In the genomic region with DNA sequence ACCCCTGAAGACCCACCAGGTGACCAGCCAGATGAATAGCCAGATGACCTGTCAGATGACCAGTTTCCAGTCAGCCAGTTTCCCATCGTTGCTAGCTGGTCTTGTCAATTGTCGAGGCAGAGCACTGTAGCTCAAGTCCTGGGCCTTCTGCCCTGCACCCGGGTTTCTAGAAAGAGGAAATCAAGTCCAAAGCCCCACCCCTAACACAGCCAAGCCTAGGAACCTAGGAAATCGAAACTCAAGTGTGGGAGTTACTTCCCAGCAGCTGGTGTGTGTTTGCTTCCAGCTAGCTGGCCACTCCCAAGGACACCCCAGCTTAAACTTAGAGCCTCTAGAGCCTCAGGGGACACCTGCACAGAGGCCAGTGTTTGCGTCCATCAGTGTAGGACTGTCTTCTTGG, we compare ENCODE assay signal across 13 mouse cellular contexts. TPM values are rescaled to one million over a fixed set of nuclear protein-coding genes. Genes with fewer than 3 reads are reported as not detected.
DNase-seq lines count a peak whose midpoint lies in the region; ATAC-seq lines count a peak whose summit lies in the region.
"Had no signal": no experiment of that assay in that cellular context is flagged by ENCODE, and none has a peak within 500 bp of the region (broad histone marks: within the 10 kb centered on the region; RNA-seq: fewer than 3 reads in every experiment).

A gene (minus strand): TSS at position 166 of the 400 bp plus-strand sequence.

- H3K27me3 ChIP-seq in heart, embryonic 11.5 days (ENCODE audit: control insufficient read depth, insufficient read depth, low read length) = no peaks in the 10 kb centered on the region; the same call in 1 of the 2 replicates

- peaks cover 50% of the 10 kb centered on the region for H3K79me2 ChIP-seq in macrophage (ENCODE audit: inconsistent target)

- H3K9ac ChIP-seq in heart, embryonic 11.5 days (ENCODE audit: low read depth, low read length) = no peak within 1 kb of the TSS
- H3K9ac ChIP-seq: limb, embryonic 12.5 days; neural tube, embryonic 13.5 days had no signal

- peak; percentile 26 for DNase-seq in heart, adult 8-10 months (ENCODE audit: low spot score)
- peak; percentile 11 to 38 for DNase-seq in spleen, postnatal 36 days (ENCODE audit: low spot score in 2 of 2)
- no peak for DNase-seq in spleen, postnatal 14 days (ENCODE audit: low spot score in 2 of 2)
- no peak for DNase-seq in layer of hippocampus, adult 11-12 months (ENCODE audit: low spot score)
- DNase-seq in urinary bladder, postnatal 10 days (ENCODE audit: low spot score) = no peak
- no peak for DNase-seq in frontal cortex, postnatal 36 days (ENCODE audit: low spot score in 2 of 2)
- DNase-seq: cerebellum, adult 11 months; thymus, postnatal 36 days had no signal

- H3K27ac ChIP-seq in heart, embryonic 11.5 days (ENCODE audit: low read depth, low read length) = no peak within 1 kb of the TSS
- peak within 1 kb of the TSS; percentile 88 for H3K27ac ChIP-seq in macrophage
- H3K27ac ChIP-seq: limb, embryonic 12.5 days; neural tube, embryonic 13.5 days had no signal

- H3K9me3 ChIP-seq in heart, embryonic 11.5 days (replicated peaks; ENCODE audit: control insufficient read depth, low read length) = no peaks in the 10 kb centered on the region
- H3K9me3 ChIP-seq: limb, embryonic 12.5 days; neural tube, embryonic 13.5 days had no signal

- no peak for ATAC-seq in heart, embryonic 11.5 days (replicated peaks; ENCODE audit: insufficient number of reproducible peaks, low FRiP score, low TSS enrichment)
- ATAC-seq: intestine, postnatal 0 days had no signal

- H3K4me3 ChIP-seq in heart, embryonic 11.5 days (ENCODE audit: low read depth, low read length) = no peak within 1 kb of the TSS
- peak within 1 kb of the TSS; percentile 82 for H3K4me3 ChIP-seq in macrophage (ENCODE audit: inconsistent target)
- H3K4me3 ChIP-seq: limb, embryonic 12.5 days; neural tube, embryonic 13.5 days had no signal

- H3K4me1 ChIP-seq in heart, embryonic 11.5 days (ENCODE audit: control insufficient read depth, insufficient read depth, low read length) = no peaks in the 10 kb centered on the region
- H3K4me1 ChIP-seq: limb, embryonic 12.5 days had no signal

- no peak within 1 kb of the TSS for H3K4me2 ChIP-seq in heart, embryonic 11.5 days
- H3K4me2 ChIP-seq: limb, embryonic 12.5 days; neural tube, embryonic 13.5 days had no signal

- WGBS in heart, embryonic 11.5 days (ENCODE audit: insufficient replicate concordance) = 63% methylated on average over 5 of the region's 5 CpGs
- 9% methylated on average over 5 of the region's 5 CpGs for WGBS in macrophage (ENCODE audit: missing documents)

- no peaks in the 10 kb centered on the region for H3K36me3 ChIP-seq in heart, embryonic 11.5 days (ENCODE audit: control insufficient read depth, insufficient read depth, low read length)
- peaks cover 58% of the 10 kb centered on the region for H3K36me3 ChIP-seq in macrophage (ENCODE audit: inconsistent target)
- H3K36me3 ChIP-seq: limb, embryonic 12.5 days; neural tube, embryonic 13.5 days had no signal

RNA-seq across cellular contexts. Expression of the gene that starts here (rescaled TPM):
- 1 to 10 TPM in 1 of 4 experiments, under 1 TPM in 3; 0.62 to 1.0 (median 0.83) TPM for total RNA-seq in heart, adult 8-10 months (2022)
- polyA plus RNA-seq in heart, embryonic 11.5 days (2014; fragmentation: Nextera tagmentation; extraction: Ambion mirVana) = 0.07 and 0.13 TPM in 2 replicates
- total RNA-seq in macrophage (2018; cell fraction: chromatin; rRNA removed) = 1,000 to 10,000 TPM in 3 of 26 experiments, 100 to 1,000 TPM in 23; 287 to 1,060 (median 805) TPM
- 10 to 100 TPM; 18.3 to 89.8 (median 40.2) TPM for total RNA-seq in macrophage (2018; cell fraction: cytosol; rRNA removed)
- total RNA-seq in macrophage (2018; cell fraction: nucleus; rRNA removed) = 100 to 1,000 TPM; 323 to 906 (median 575) TPM
- polyA plus RNA-seq in macrophage (2018) = 26.5 to 90.9 TPM (median 28.2 TPM) in 3 replicates

Comparison
In these comparisons a context has a peak if more than half of its experiments do, and no peak if none do; other contexts are left out.
1. RNA of the gene that starts here (polyA plus RNA-seq): 26.5 to 90.9 TPM in macrophage; 0.07 to 0.13 TPM in heart, embryonic 11.5 days; every median in the first group is over 10 times any median in the second.
2. DNase-seq: peak in heart, adult 8-10 months (single experiment) and spleen, postnatal 36 days (2 of 2); none in spleen, postnatal 14 days (0 of 2), layer of hippocampus, adult 11-12 months (single experiment), urinary bladder, postnatal 10 days (single experiment) and frontal cortex, postnatal 36 days (0 of 2).